Mouse (Mus musculus): ENCODE measurements around the gene Ttc38. TPM values are rescaled to one million over a fixed set of nuclear protein-coding genes. Genes with fewer than 3 reads are reported as not detected.
"Not testable (repeated sequence)": the region's sequence is repeated elsewhere in the genome, so short reads cannot be mapped to it uniquely, and the experiment has no call there.

Gene Ttc38
- polyA plus RNA-seq, 1 experiment from 2014 or later, result 6.7 TPM

- not testable (repeated sequence) for H3K4me1 ChIP-seq; H3K4me3 ChIP-seq; H3K4me2 ChIP-seq (replicated peaks); H3K27ac ChIP-seq; H3K27me3 ChIP-seq; ATAC-seq (ENCODE audit: insufficient number of reproducible peaks, insufficient read depth, low FRiP score, low TSS enrichment); H3K9me3 ChIP-seq; H3K9ac ChIP-seq
- WGBS, result 93% methylated on average over 7 of the region's 7 CpGs
- peaks cover 91% of the 10 kb centered on the region for H3K36me3 ChIP-seq
These were observed 33.8 kb downstream of the Ttc38 start for GRCm38 (mm10) chr15:85865913-85866312.

GRCm38 (mm10) chr15:85867696-85868095 is 35.6 kb downstream of the Ttc38 start:
- no peak for ATAC-seq (ENCODE audit: insufficient number of reproducible peaks, insufficient read depth, low FRiP score, low TSS enrichment)
- H3K9ac ChIP-seq, result no peak overlapping the region
- H3K36me3 ChIP-seq, result peaks cover 98% of the 10 kb centered on the region
- no peak overlapping the region for H3K4me3 ChIP-seq
- no peak overlapping the region for H3K4me2 ChIP-seq (replicated peaks)
- H3K9me3 ChIP-seq, result no peaks in the 10 kb centered on the region
- H3K27ac ChIP-seq, result no peak overlapping the region
- H3K4me1 ChIP-seq, result no peaks in the 10 kb centered on the region
- no peaks in the 10 kb centered on the region for H3K27me3 ChIP-seq
- 55% methylated on average over 6 of the region's 6 CpGs for WGBS

GRCm38 (mm10) chr15:85877336-85877735 is 45.2 kb downstream of the Ttc38 start:
- Histone ChIP-seq H3K9me3 (no peaks in the 10 kb centered on the region), H3K9ac (no peak overlapping the region), H3K4me3 (no peak overlapping the region), H3K4me2 (replicated peaks) (no peak overlapping the region), H3K27ac (no peak overlapping the region), H3K36me3 (peaks cover 51% of the 10 kb centered on the region), H3K4me1 (peaks cover 10% of the 10 kb centered on the region; the same call in 1 of the 2 replicates), H3K27me3 (no peaks in the 10 kb centered on the region)
- ATAC-seq (ENCODE audit: insufficient number of reproducible peaks, insufficient read depth, low FRiP score, low TSS enrichment), result no peak
- 91% methylated on average over 7 of the region's 7 CpGs for WGBS

- peaks cover 10% of the 10 kb centered on the region; the same call in 1 of the 2 replicates for H3K4me1 ChIP-seq
- peak within 1 kb of the TSS; percentile 79 for H3K4me3 ChIP-seq
- peak; percentile 93 for ATAC-seq (ENCODE audit: insufficient number of reproducible peaks, insufficient read depth, low FRiP score, low TSS enrichment)
- H3K36me3 ChIP-seq, result peaks cover 49% of the 10 kb centered on the region
- peak within 1 kb of the TSS; percentile 90 for H3K9ac ChIP-seq
- WGBS, result under 1% methylated on average over 47 of the region's 50 CpGs
- no peaks in the 10 kb centered on the region for H3K27me3 ChIP-seq
- peak within 1 kb of the TSS; percentile 86 for H3K27ac ChIP-seq
- no peaks in the 10 kb centered on the region for H3K9me3 ChIP-seq
- H3K4me2 ChIP-seq (replicated peaks), result peak within 1 kb of the TSS; percentile 69
These were observed 46.9 kb downstream of the Ttc38 start, which contains the start of gene Trmu for GRCm38 (mm10) chr15:85878848-85879497. Gene Trmu (plus strand): TSS chr15:85879312.

- ATAC-seq (ENCODE audit: insufficient number of reproducible peaks, insufficient read depth, low FRiP score, low TSS enrichment), result no peak; the same call in 1 of the 2 replicates
- Histone ChIP-seq H3K9me3 (no peaks in the 10 kb centered on the region), H3K4me3 (peak overlapping the region; percentile 79), H3K4me2 (replicated peaks) (peak overlapping the region; percentile 69), H3K4me1 (peaks cover 10% of the 10 kb centered on the region; the same call in 1 of the 2 replicates), H3K9ac (peak overlapping the region; percentile 90), H3K27me3 (no peaks in the 10 kb centered on the region), H3K36me3 (peaks cover 47% of the 10 kb centered on the region), H3K27ac (peak overlapping the region; percentile 86)
- 2% methylated on average over 18 of the region's 18 CpGs for WGBS
These were observed 47.4 kb downstream of the Ttc38 start for GRCm38 (mm10) chr15:85879498-85879895.

GRCm38 (mm10) chr15:85885606-85886005 is 53.5 kb downstream of the Ttc38 start:
- H3K4me2 ChIP-seq (replicated peaks), result no peak overlapping the region
- H3K4me3 ChIP-seq, result no peak overlapping the region
- WGBS, result 86% methylated on average over 5 of the region's 5 CpGs
- no peak for ATAC-seq (ENCODE audit: insufficient number of reproducible peaks, insufficient read depth, low FRiP score, low TSS enrichment)
- no peak overlapping the region for H3K9ac ChIP-seq
- no peaks in the 10 kb centered on the region for H3K27me3 ChIP-seq
- peaks cover 52% of the 10 kb centered on the region for H3K36me3 ChIP-seq
- H3K4me1 ChIP-seq, result 0 out of 2 replicates have a peak, but pooled peaks cover under 1% of the 10 kb centered on the region
- H3K27ac ChIP-seq, result no peak overlapping the region
- H3K9me3 ChIP-seq, result no peaks in the 10 kb centered on the region

GRCm38 (mm10) chr15:85889235-85889634 is 57.1 kb downstream of the Ttc38 start:
- H3K9me3 ChIP-seq, result no peaks in the 10 kb centered on the region
- no peak overlapping the region for H3K27ac ChIP-seq
- H3K4me3 ChIP-seq, result no peak overlapping the region
- 92% methylated on average over 4 of the region's 4 CpGs for WGBS
- H3K27me3 ChIP-seq, result no peaks in the 10 kb centered on the region
- no peak overlapping the region for H3K9ac ChIP-seq
- no peak for ATAC-seq (ENCODE audit: insufficient number of reproducible peaks, insufficient read depth, low FRiP score, low TSS enrichment)
- peaks cover 71% of the 10 kb centered on the region for H3K36me3 ChIP-seq
- no peaks in the 10 kb centered on the region for H3K4me1 ChIP-seq
- no peak overlapping the region for H3K4me2 ChIP-seq (replicated peaks)

GRCm38 (mm10) chr15:85891971-85892370 is 59.9 kb downstream of the Ttc38 start:
- 90% methylated on average over 10 of the region's 10 CpGs for WGBS

GRCm38 (mm10) chr15:85892498-85893118 is 60.5 kb downstream of the Ttc38 start:
- H3K27me3 ChIP-seq, result no peaks in the 10 kb centered on the region
- peaks cover 79% of the 10 kb centered on the region for H3K36me3 ChIP-seq
- no peak overlapping the region for H3K4me2 ChIP-seq (replicated peaks)
- ATAC-seq (ENCODE audit: insufficient number of reproducible peaks, insufficient read depth, low FRiP score, low TSS enrichment), result no peak
- no peak overlapping the region for H3K9ac ChIP-seq
- 82% methylated on average over 13 of the region's 13 CpGs for WGBS
- H3K4me1 ChIP-seq, result no peaks in the 10 kb centered on the region
- H3K4me3 ChIP-seq, result no peak overlapping the region
- no peaks in the 10 kb centered on the region for H3K9me3 ChIP-seq
- no peak overlapping the region for H3K27ac ChIP-seq

More at GRCm38 (mm10) chr15:85891971-85892370, 59.9 kb downstream of the Ttc38 start:
- Histone ChIP-seq H3K27ac (no peak overlapping the region), H3K27me3 (no peaks in the 10 kb centered on the region), H3K4me1 (no peaks in the 10 kb centered on the region), H3K9me3 (no peaks in the 10 kb centered on the region), H3K9ac (no peak overlapping the region), H3K36me3 (peaks cover 72% of the 10 kb centered on the region), H3K4me2 (replicated peaks) (no peak overlapping the region), H3K4me3 (no peak overlapping the region)
- no peak for ATAC-seq (ENCODE audit: insufficient number of reproducible peaks, insufficient read depth, low FRiP score, low TSS enrichment)

GRCm38 (mm10) chr15:85893871-85894270 is 61.8 kb downstream of the Ttc38 start:
- H3K27ac ChIP-seq, result no peak overlapping the region
- 85% methylated on average over 7 of the region's 7 CpGs for WGBS
- no peak for ATAC-seq (ENCODE audit: insufficient number of reproducible peaks, insufficient read depth, low FRiP score, low TSS enrichment)
- no peak overlapping the region for H3K4me3 ChIP-seq
- H3K27me3 ChIP-seq, result no peaks in the 10 kb centered on the region
- H3K4me1 ChIP-seq, result no peaks in the 10 kb centered on the region
- H3K36me3 ChIP-seq, result peaks cover 80% of the 10 kb centered on the region
- no peaks in the 10 kb centered on the region for H3K9me3 ChIP-seq
- H3K9ac ChIP-seq, result no peak overlapping the region
- H3K4me2 ChIP-seq (replicated peaks), result no peak overlapping the region

- H3K36me3 ChIP-seq, result peaks cover 85% of the 10 kb centered on the region
- H3K4me3 ChIP-seq, result no peak overlapping the region
- no peaks in the 10 kb centered on the region for H3K4me1 ChIP-seq
- H3K9ac ChIP-seq, result no peak overlapping the region; the same call in 1 of the 2 replicates
- H3K4me2 ChIP-seq (replicated peaks), result no peak overlapping the region
- WGBS, result 14% methylated on average over 8 of the region's 8 CpGs
- ATAC-seq (ENCODE audit: insufficient number of reproducible peaks, insufficient read depth, low FRiP score, low TSS enrichment), result no peak
- H3K9me3 ChIP-seq, result no peaks in the 10 kb centered on the region
- H3K27me3 ChIP-seq, result no peaks in the 10 kb centered on the region
- no peak overlapping the region for H3K27ac ChIP-seq
These were observed 64.2 kb downstream of the Ttc38 start for GRCm38 (mm10) chr15:85896284-85896683.

- 88% methylated on average over 10 of the region's 10 CpGs for WGBS
- peaks cover 77% of the 10 kb centered on the region for H3K36me3 ChIP-seq
- no peaks in the 10 kb centered on the region for H3K4me1 ChIP-seq
These were observed 65.0 kb downstream of the Ttc38 start for GRCm38 (mm10) chr15:85897113-85897512.

More at GRCm38 (mm10) chr15:85897113-85897512, 65.0 kb downstream of the Ttc38 start:
- Histone ChIP-seq H3K4me3 (no peak overlapping the region), H3K4me2 (replicated peaks) (no peak overlapping the region), H3K9ac (no peak overlapping the region), H3K27me3 (no peaks in the 10 kb centered on the region), H3K27ac (no peak overlapping the region), H3K9me3 (no peaks in the 10 kb centered on the region)
- ATAC-seq (ENCODE audit: insufficient number of reproducible peaks, insufficient read depth, low FRiP score, low TSS enrichment), result no peak
